Mouse (Mus musculus) urinary bladder, postnatal 36 days (tissue): Measurements from ENCODE around the gene Pde4d.

Experiments used
- DNase-seq, 2 experiments: peaks; one replicate each; pipeline ENCODE4 v3.0.0; 2022; ENCODE audit warnings: low spot score in 2 of 2, mixed read lengths in 1 of 2

Pde4d gene

DNA sequence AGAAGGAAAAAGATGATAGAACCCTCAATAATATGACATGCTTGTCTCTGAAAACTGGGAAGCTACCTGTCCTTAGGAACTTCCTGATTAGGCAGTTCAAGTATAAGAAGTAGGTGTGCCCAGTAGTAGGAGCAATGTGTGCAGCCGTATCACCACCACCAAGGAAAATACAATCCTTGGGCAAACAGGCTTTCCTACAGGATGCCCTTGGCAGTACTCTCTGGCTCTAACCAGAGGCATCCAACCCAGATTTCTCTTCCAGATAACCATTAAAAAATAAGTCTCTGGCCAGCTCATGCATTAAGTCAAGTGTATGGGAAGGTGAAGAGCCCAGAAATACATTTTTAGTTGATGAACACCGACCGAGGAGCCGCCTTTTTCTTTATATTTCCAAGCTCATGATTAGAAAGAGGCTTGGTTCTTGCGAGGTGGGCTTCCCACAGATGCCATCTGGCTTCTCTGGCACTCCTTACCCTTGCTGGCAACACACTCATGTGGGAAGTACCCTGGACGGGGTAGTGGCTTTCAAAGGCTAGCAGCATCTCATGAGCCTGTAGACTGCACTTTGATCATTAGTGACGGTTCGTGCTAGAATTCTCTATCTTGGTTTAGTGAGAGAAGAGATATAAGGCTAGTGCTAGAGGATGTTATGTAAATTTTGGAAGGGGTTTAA, 375.0 kb downstream of the Pde4d start:
- no peak for DNase-seq

DNA sequence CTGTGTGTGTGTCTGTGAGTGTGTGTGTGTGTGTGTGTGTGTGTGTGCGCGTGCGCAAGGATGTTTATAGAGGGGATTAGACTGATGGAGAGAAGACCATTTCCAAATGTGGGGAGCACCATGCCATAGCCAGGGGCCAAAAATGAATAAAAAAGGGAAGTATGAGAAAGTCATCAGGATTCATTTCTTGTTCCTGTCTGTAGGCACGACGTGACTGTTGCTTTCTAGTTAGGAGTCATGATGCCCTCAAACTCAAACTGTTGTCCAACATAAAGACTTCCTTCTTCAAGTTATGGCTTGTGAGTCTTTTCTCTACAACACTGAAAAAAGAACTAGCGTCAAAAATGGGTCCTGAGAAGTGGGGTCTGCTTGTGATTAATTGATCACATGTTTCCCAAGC, 375.8 kb downstream of the Pde4d start:
- DNase-seq, result no peak

DNA sequence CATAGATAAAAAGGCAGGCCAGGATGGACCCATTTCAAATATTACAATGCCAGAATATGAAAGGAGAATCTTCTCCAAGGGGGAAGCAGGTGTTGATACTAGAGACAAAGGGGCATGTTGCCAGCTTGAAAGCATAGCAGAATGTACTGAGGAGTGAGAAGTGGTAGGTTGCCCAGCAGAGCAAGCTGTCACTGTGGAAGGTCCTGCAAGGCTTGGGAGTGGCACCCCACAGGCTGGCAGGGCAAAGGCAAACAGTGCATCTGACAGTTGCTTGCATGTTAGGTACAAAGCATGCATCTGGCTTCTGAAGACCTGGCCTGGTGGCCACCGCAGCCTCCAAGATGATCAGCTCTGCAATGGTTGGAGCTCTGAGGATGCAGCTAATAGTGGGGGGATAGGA, 384.4 kb downstream of the Pde4d start:
- DNase-seq, result no peak

DNA sequence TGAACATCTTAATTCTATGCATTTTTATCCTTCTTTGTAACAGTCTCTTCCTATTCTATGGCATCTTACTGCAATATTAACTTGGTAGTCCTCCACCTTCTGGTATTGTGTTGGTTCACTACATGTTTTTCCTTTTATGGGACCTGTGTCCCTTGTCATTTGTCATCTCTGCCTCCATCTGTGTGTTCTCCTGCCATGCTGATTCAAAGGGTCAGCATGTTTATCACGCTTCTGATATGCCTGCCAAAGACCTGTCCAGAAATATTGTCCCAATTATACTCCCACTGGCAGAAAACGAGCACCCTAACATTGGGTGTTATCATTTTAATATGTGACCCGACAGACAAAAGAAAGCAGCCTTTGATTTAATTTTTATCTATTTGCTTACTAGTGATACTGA, 386.6 kb downstream of the Pde4d start:
- no peak for DNase-seq

DNA sequence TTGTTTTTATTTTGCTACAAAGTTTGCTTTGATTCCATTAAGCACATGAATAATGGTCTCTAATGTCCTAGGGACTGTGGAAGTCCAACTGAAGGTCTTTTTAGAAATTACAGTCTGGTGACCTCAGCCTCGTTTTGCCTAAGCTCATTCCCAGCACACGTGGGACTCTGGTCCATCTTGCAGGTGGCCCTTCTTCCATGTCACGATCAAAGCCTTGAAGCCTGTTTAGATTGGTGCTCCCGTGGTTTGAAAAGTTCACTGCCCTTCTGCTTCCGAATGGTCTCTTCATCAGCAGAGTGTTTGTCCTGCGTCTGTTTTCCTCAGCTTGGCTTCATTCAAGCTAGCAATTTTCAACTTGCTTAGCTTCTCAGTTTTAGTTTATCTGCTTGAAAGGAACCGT, 389.4 kb downstream of the Pde4d start:
- DNase-seq, result no peak

DNA sequence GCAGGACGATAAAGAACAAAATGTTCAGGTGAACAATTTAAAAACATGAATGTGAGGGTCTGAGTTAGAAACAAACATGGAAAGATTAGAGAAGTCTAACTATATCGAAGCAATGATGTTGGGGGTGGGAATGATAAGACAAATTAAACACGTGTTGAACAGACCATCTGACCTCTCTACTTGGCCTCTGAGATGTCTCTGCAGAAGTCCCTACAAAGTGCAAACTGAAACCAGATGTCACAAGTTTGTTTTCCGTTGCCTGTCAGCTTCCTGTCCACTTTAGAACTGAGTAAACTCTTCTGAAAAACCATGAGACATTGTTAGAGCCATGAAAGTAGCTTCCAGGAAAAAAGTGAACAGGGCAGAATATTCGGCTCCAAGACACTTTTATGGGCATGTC, 404.3 kb downstream of the Pde4d start:
- DNase-seq, result no peak

DNA sequence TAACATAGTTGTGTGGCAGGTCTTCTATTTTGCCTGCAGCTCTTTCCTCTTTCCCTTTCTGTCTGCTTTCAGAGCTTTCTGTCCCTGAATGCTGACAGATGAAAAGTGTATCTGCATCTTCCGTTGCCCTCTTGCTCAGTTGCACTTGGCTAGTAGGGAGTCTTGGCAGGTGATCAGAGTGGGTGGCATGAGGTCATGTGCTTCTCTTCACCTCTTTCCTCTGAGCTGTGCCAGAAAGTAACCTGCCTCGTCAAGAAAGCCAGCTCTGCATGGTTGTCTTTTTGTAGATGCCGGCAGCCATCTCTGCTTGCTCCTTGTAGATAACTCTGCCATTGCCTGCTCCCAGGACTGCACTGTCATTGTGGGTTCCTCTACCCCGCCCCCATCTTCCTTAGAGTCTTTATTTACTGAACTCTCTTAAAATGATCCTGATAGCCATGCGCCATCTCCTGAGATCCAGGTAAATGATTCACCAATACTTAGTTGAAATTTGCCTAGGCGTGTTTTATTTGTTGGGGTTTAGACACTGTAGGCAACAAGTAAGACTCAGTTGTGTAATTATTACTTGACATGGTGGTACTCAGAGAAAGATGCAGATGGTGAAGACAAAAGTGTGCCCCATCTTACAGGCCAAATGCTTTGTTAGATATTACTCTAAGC, 407.2 kb downstream of the Pde4d start:
- no peak for DNase-seq

DNA sequence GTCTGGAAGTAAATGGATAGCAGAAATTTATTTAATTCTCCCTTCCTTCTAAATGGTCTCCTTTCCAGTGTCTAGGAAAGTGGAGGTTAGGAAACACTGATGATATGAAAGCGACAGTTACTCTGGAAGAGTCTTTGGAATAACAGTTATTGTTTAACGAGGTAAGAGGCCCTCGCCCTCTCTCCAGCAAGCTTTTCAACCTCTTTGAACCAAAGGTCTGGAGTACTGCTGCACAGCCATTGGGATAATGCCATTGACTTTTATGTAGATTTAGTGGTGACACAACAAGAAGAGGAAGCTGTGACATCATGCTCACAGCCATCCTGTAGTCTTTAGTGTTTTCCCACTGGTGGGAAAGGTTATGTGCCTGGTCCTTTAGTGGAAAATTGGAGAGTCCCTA, 409.6 kb downstream of the Pde4d start:
- no peak for DNase-seq

DNA sequence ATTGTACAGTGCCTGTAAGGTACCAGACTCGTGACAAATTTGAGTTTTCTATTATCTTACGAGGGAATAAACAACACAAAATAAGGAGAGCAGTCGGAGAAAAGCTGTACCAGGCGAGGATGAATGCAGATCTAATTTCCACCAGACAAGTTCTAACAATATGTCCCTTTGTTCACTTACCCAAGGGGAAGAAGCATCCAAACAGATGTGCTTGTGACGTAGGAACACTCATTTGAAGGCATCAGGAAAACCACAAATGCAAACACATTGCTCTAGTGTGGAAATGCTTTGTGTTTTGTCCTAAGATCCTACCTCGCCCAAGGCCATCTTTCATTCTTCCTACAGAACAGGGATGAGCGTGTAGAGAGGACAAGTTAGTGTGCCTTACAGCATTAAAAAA, 411.0 kb downstream of the Pde4d start:
- no peak for DNase-seq

DNA sequence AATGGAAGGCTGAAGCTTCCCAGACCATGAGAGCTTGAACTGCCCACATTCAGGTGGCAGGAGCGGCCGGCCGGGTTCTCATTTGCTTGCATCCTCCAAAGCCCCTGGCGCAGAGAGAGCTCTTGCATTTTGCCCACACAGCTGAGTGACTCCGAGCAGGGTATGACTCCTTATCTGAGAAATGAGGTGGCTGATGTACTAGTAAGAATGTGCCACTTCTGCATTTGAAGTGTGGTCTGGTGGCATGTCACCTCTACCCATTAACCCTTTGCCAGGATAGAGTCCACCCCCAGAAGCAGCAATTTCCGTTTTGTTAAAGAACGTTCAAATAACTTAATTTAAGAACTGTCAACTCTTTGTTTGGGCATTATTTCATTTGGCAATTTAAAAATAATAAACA, 412.0 kb downstream of the Pde4d start:
- DNase-seq, result no peak

DNA sequence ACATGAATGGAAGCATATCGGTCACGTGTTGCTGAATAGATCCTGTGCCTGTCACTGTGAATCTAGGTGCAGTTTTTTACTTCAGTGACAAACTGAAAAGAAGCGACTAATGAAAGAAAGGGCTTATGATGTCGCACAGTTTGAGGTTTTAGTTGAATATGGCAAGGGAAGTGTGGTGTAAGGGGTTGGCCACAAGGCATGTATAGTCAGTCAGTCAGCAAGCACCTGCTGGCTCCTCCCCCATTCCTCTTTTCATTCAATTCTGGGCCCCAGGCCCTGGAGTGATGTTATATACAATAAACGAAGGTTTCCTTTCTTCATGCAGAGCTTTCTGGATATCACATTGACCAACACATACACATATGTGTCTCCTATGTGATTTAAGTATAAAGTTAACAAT, 412.4 kb downstream of the Pde4d start:
- DNase-seq, result no peak

DNA sequence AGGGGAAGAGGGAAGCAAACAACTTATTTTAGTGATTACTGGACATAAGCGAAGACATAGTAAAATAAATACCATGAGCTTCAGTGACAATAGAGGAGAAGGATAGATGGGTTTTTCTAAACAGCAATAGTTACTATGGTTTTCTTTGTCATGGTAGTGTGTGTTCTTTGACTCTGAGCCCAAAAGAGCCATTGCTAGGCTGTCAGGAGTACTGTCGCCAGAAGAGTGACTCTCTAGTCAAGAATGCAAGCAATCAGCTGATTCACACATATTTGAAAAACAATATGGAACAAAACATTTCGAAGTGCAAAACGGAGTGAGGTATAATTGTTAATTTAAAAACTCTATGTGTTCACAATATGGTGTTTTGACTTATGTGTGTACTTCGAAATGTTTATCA, 450.4 kb downstream of the Pde4d start:
- DNase-seq, result no peak

DNA sequence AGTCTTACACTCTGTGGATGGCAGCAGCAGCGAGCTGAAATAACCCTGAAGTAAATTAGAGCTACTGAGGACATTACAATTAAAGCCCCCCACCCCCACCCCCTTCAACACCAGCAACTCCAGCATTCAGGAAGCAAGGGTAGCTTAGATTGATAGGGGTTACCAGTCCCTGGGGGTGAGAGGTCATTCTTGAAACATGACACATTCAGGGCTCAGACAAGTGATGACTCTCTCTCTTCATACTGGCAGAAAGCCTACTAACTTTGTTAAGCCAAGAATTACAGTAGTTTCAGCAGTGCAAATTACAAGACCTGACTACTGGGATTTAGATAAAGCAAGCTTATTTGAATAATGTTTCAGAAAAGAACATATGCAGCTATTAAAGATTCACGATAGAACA, 455.4 kb downstream of the Pde4d start:
- no peak for DNase-seq

DNA sequence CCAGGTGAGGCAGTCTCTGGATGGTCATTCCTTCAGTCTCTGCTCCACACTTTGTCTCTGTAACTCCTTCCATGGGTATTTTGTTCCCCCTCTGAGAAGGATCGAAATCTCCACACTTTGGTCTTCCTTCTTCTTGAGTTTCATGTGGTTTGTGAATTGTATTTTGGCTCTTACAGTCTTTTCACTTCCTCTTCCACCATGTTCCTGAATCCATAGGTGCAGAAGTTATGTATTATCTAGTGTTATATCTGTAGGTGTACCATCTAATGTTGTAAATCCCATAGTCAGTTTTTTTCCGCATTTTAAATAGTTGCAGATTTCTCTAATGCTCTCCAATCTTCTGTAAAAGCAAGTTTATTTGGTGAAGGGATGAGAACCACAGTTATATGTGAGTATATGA, 459.4 kb downstream of the Pde4d start:
- no peak for DNase-seq

DNA sequence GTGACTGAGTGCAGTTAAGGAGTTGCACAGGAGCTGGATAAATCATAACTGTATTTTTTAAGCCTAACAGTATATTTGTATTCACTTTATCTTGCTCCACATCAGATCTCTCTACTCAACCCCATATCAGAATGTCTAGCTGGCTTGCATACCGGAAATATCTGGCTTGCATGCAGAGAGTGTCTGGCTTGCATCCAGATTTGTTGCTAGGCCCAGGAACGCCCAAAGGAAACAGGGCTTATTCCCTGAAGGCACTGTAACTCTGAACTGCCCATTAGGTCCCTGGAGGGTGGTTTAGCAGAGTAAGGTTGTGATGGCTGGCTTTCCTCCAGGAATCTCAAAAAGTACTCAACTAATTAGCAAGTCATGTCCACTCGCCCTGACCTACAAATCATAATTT, 464.9 kb downstream of the Pde4d start:
- peak in 1 of 2 experiments; percentile 4 for DNase-seq

DNA sequence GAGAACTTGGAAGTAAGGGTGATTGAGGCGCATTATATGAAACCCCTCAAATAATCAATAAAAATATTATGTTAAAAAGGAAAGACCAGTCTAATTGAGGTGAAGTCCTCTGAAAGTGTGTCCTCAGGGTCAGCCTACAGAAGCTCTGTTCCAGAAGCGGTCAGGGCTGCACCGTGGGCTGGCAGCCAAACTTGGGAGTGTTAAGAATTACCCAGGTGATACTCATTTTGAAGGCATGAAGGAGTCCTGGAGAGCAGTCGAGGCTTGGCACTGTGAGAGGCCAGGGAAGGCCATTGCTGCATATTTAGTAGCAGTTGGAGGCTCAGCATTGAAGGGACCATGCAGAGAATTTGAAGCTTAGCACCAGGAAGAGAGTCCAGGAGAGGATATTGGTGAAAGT, 471.4 kb downstream of the Pde4d start:
- no peak for DNase-seq

DNA sequence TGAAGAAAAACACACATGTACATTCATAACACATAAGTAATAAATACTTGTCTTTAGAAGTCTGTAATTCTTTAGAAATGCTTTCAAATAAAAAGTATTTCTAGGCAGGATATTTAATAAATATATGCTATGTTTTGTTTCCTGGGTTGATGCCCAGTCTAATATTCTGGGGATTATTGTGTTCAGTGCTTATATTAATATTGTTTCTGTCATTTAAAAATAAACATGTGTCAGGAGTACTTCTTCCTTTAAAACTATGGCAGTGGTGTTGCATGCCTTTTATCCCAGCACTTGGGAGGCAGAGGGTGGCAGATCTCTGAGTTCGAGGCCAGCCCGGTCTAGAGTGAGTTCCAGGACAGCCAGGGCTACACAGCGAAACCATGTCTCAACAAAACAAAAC, 485.1 kb downstream of the Pde4d start:
- DNase-seq, result no peak

DNA sequence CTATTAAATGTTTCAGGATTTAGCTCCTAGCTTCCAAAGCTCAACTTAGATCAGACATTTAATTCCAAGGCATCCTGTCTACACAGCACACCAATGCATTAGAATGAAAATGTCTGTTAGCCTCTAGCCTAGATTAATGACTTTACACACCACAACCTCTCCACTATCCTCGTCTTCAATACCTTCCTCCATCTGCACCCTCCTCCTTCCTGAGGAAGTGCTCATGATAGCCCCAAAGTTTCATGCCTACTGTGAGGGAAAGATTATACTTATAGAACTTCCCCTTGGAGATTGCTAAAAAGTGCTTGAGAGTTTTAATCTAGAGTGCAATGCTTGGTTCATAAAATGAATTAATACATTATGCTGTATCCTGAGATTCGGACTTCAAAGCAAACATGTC, 487.5 kb downstream of the Pde4d start:
- DNase-seq, result no peak

DNA sequence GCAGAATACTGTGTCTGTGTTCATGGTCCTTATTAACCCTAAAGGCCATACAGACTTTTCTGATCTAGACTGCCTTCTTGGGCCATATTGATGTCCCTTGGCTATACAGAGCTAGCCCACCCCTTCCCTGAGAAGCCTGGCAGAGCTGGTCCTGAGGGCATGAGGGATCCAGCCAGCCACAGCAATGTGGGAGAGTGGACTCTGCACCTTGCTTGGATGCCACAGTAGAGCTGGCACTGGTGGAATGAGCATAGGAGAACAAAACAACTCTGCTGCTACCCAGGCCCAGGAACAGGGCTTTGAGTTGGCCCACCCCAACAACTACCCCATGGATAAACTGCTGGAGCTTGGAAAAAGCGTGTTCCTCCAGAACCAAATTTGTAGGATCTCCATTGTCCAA, 503.2 kb downstream of the Pde4d start:
- DNase-seq, result no peak

DNA sequence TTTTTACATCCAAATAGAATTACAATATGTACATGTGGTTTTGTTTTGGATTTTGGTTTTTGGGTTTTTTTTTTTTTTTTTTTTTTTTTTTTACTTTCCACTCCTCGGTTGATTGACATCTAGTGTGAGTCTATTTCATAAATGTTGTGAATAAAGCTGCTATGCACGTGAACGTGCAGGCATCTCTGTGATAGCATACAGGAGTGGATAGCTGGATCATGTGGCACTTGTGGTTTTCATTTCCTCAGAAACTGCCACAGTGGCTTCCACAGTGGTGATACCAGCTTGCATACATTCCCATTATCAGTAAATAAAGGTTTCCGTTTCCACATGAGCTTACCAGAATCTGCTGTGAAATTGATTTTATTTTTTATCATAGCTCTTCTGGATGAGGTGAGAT, 506.3 kb downstream of the Pde4d start:
- no peak for DNase-seq

DNA sequence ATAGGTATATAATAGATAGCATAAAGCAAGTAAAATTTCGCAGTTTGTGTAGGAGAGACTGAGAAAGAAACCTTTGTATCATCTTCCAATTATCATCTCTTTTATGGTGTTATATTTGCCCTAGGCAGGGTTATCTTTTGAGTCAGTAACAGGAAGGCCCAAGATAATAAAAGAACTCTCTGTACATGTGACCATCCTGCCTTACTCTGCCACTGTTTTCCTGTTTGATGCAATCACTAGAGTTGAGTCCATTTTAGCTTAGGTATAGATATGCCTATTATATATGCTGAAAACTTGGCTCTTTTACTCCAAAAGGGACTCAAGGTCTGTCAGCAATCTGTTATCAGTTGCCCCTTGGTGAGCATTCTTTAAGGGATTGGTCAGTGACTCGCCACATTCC, 514.3 kb downstream of the Pde4d start:
- no peak for DNase-seq

DNA sequence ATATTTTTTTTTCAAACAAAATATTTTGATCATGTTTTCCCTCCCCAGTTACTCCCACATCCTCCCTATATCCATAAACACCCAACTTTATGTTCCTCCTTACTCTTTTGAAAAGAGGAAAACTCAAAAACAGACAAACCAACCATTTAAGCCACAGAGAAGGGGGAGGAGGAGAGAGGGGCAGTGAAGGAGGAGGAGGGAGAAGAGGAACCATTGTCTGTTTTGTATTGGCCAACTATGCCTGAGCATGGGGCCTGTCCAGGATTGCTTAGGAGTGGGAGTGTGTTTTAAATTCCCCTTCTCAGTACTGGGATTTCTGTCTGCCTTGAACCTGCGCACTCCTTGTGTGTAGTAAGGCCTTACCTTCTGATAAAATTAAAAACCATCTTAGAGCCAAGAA, 531.4 kb downstream of the Pde4d start:
- no peak for DNase-seq

DNA sequence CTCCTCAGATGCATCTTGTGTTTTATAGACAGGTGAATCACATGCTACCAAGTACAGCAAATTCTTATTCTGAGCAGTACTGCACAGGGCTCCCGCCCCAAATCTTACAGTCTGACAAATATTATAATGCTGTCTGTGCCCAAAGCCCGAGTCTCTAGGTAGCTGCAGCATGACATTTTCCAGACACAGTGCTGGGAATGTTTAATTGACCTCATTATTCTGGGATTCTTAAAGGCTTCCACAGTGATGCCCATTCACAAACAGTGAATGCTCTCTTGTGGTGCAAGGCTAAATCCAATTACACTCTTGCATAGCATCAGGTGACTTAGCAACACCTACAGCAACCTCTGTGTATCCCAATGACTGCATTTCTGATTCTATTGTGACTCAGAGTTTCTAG, 549.0 kb downstream of the Pde4d start:
- no peak for DNase-seq

DNA sequence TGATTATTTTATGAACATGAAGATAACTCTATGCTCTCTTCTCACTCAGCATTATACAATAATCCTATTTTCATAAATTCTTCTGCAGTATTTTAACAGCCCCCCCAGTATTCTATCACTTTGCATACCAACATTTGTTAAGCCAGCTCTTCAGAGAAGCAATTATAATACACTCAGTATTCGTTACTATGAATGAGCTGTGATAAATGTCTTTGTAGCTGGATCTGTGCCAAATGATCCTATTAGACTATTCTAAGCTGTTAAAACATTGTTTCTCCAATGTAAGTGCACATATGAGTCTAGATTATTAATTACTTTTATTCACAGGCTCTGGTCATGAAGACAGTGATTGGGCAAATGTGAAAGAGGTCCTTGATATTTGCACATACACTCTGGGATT, 575.0 kb downstream of the Pde4d start:
- DNase-seq, result no peak
